Mouse (Mus musculus) spleen, adult 2 months (tissue): ENCODE data around the gene Sh2d4b. TPM values are rescaled to one million over a fixed set of nuclear protein-coding genes. Genes with fewer than 3 reads are reported as not detected.

ENCODE experiments used
- DNase-seq, 2 experiments: peaks; one replicate each; pipeline versions ENCODE4 v3.0.0 to v3.0.0-alpha.2; 2012 to 2021; ENCODE audit warnings: low spot score in 2 of 2, low read depth in 1 of 2
- H3K27ac ChIP-seq: fragments of 200-500 bp; 2 replicates; pipeline ENCODE4 v1.5.1; 2012; ENCODE audit warnings: low read length, inconsistent platforms; ENCODE audit not compliant: insufficient read depth
- H3K27me3 ChIP-seq: fragments of 200-500 bp; 2 replicates; pipeline ENCODE4 v1.6.1; 2012; ENCODE audit warnings: mild to moderate bottlenecking, moderate library complexity, low read length, inconsistent platforms; ENCODE audit not compliant: control insufficient read depth, insufficient read depth
- H3K36me3 ChIP-seq: fragments of 200-500 bp; 2 replicates; pipeline ENCODE4 v1.6.1; 2012; ENCODE audit warnings: mild to moderate bottlenecking, low read length, inconsistent platforms; ENCODE audit not compliant: control insufficient read depth, insufficient read depth
- H3K4me1 ChIP-seq: fragments of 200-500 bp; 2 replicates; pipeline ENCODE4 v1.6.1; 2011; ENCODE audit warnings: inconsistent platforms; ENCODE audit not compliant: control insufficient read depth, insufficient read depth, insufficient read length
- H3K4me3 ChIP-seq: fragments of 200-500 bp; 2 replicates; pipeline ENCODE4 v1.5.1; 2011; ENCODE audit warnings: mild to moderate bottlenecking, inconsistent platforms; ENCODE audit not compliant: insufficient read depth, insufficient read length; ENCODE audit errors: extremely low read depth
- CTCF ChIP-seq: fragments of 200-500 bp; IDR thresholded peaks from 2 replicates; pipeline ENCODE4 v1.5.1; 2011; ENCODE audit warnings: mild to moderate bottlenecking, inconsistent platforms; ENCODE audit not compliant: insufficient read depth, insufficient read length, insufficient replicate concordance; ENCODE audit errors: extremely low read depth
- POLR2A ChIP-seq: fragments of 200-500 bp; IDR thresholded peaks from 2 replicates; pipeline ENCODE4 v1.6.1; 2011; ENCODE audit warnings: low read depth, low read length, inconsistent platforms
- WGBS: fragments of 180-500 bp; shearing (Covaris S2); methylation state at CpG from one replicate; pipeline ENCODE4 v1.1.7; 2018; 5-methylcytosine and 5-hydroxymethylcytosine counted together
- polyA plus RNA-seq: library from polyadenylated mRNA; depleted of rRNA; stranded (reverse); fragments of >200 nt; gene quantifications from 2 replicates; pipeline ENCODE4 v1.2.3, GENCODE M21; 2012

Sh2d4b gene
- polyA plus RNA-seq, 1 experiment, result 0.48 TPM

GRCm38 (mm10) chr14:40932225-40932624 is 39.2 kb upstream of the Sh2d4b start:
- Histone ChIP-seq H3K36me3 (no peaks in the 10 kb centered on the region), H3K4me1 (peaks cover 75% of the 10 kb centered on the region), H3K27me3 (no peaks in the 10 kb centered on the region), H3K4me3 (no peak overlapping the region), H3K27ac (no peak overlapping the region)
- TF ChIP-seq CTCF (no peak), POLR2A (no peak)
- no peak for DNase-seq
- WGBS, result 84% methylated on average over 9 of the region's 9 CpGs

GRCm38 (mm10) chr14:40931115-40931829 is 38.2 kb upstream of the Sh2d4b start:
- peaks cover 75% of the 10 kb centered on the region for H3K4me1 ChIP-seq
- no peak for DNase-seq
- H3K36me3 ChIP-seq, result no peaks in the 10 kb centered on the region
- no peak for TF ChIP-seq CTCF
- peak overlapping the region; percentile 31 for H3K27ac ChIP-seq
- H3K27me3 ChIP-seq, result no peaks in the 10 kb centered on the region
- no peak overlapping the region for H3K4me3 ChIP-seq
- WGBS, result 58% methylated on average over 3 of the region's 3 CpGs

- H3K27me3 ChIP-seq, result no peaks in the 10 kb centered on the region
- no peaks in the 10 kb centered on the region for H3K36me3 ChIP-seq
- TF ChIP-seq CTCF, result no peak
- no peak for TF ChIP-seq POLR2A
- DNase-seq, result peak in 1 of 2 experiments; percentile 70
- peak overlapping the region; percentile 27 for H3K27ac ChIP-seq
- peaks cover 67% of the 10 kb centered on the region for H3K4me1 ChIP-seq
- no peak overlapping the region for H3K4me3 ChIP-seq
- 38% methylated on average over 2 of the region's 2 CpGs for WGBS
Measured at GRCm38 (mm10) chr14:40929943-40930342, 36.9 kb upstream of the Sh2d4b start.

GRCm38 (mm10) chr14:40928897-40929296 is 35.8 kb upstream of the Sh2d4b start:
- Histone ChIP-seq H3K27ac (no peak overlapping the region), H3K4me3 (no peak overlapping the region), H3K27me3 (no peaks in the 10 kb centered on the region), H3K4me1 (peaks cover 69% of the 10 kb centered on the region), H3K36me3 (no peaks in the 10 kb centered on the region)
- no peak for DNase-seq
- no peak for TF ChIP-seq POLR2A
- no peak for TF ChIP-seq CTCF
- WGBS, result 48% methylated on average over 5 of the region's 5 CpGs

- peaks cover under 1% of the 10 kb centered on the region; the same call in 1 of the 2 replicates for H3K36me3 ChIP-seq
- DNase-seq, result no peak
- peak overlapping the region; percentile 48; the same call in 1 of the 2 replicates for H3K27ac ChIP-seq
- no peaks in the 10 kb centered on the region for H3K27me3 ChIP-seq
- H3K4me1 ChIP-seq, result peaks cover 55% of the 10 kb centered on the region; the same call in 1 of the 2 replicates
- 58% methylated on average over 2 of the region's 2 CpGs for WGBS
- H3K4me3 ChIP-seq, result no peak overlapping the region
- no peak for TF ChIP-seq CTCF
- no peak for TF ChIP-seq POLR2A
Measured at GRCm38 (mm10) chr14:40927041-40927440, 34.0 kb upstream of the Sh2d4b start.

- Histone ChIP-seq H3K36me3 (peaks cover 1% of the 10 kb centered on the region; the same call in 1 of the 2 replicates), H3K27ac (peak overlapping the region; percentile 71), H3K4me1 (peaks cover 39% of the 10 kb centered on the region; the same call in 1 of the 2 replicates), H3K27me3 (no peaks in the 10 kb centered on the region), H3K4me3 (no peak overlapping the region)
- 6% methylated on average over 10 of the region's 10 CpGs for WGBS
- no peak for TF ChIP-seq CTCF
- TF ChIP-seq POLR2A, result no peak
- DNase-seq, result peak in 1 of 2 experiments; percentile 57
Measured at GRCm38 (mm10) chr14:40924378-40925113, 31.5 kb upstream of the Sh2d4b start.

- H3K4me1 ChIP-seq, result peaks cover 17% of the 10 kb centered on the region; the same call in 1 of the 2 replicates
- peaks cover 5% of the 10 kb centered on the region for H3K36me3 ChIP-seq
- no peak overlapping the region for H3K4me3 ChIP-seq
- no peak for TF ChIP-seq POLR2A
- TF ChIP-seq CTCF, result no peak
- no peaks in the 10 kb centered on the region for H3K27me3 ChIP-seq
- WGBS, result 86% methylated on average over 1 of the region's 1 CpGs
- DNase-seq, result no peak
- no peak overlapping the region for H3K27ac ChIP-seq
Measured at GRCm38 (mm10) chr14:40921241-40921640, 28.2 kb upstream of the Sh2d4b start.
